ENCODE assay signal across 21 mouse cellular contexts in genomic region chr1:119335171-119335570, GRCm38 (mm10).
A peak's percentile ranks its signal among the peaks of the same experiment; 100 is the strongest.
DNase-seq lines count a peak whose midpoint lies in the region; ATAC-seq lines count a peak whose summit lies in the region.
"Had no signal": no experiment of that assay in that cellular context is flagged by ENCODE, and none has a peak within 500 bp of the region (broad histone marks: within the 10 kb centered on the region; RNA-seq: fewer than 3 reads in every experiment).

No protein-coding gene starts in this region.

- no peaks in the 10 kb centered on the region for H3K9me3 ChIP-seq in midbrain, embryonic 11.5 days (ENCODE audit: control insufficient read depth, low read length)
- H3K9me3 ChIP-seq in midbrain, embryonic 14.5 days (ENCODE audit: control insufficient read depth, low read length): no peaks in the 10 kb centered on the region
- H3K9me3 ChIP-seq in neural tube, embryonic 15.5 days (replicated peaks): no peaks in the 10 kb centered on the region
- H3K9me3 ChIP-seq: embryonic facial prominence, embryonic 10.5 days; embryonic facial prominence, embryonic 12.5 days; forebrain, embryonic 13.5 days; forebrain, embryonic 15.5 days had no signal

- no peaks in the 10 kb centered on the region for H3K36me3 ChIP-seq in midbrain, embryonic 11.5 days (ENCODE audit: control insufficient read depth, insufficient read depth, low read length)
- no peaks in the 10 kb centered on the region for H3K36me3 ChIP-seq in midbrain, embryonic 14.5 days (ENCODE audit: control insufficient read depth, insufficient read depth, low read length)
- no peaks in the 10 kb centered on the region for H3K36me3 ChIP-seq in neural tube, embryonic 15.5 days
- H3K36me3 ChIP-seq: embryonic facial prominence, embryonic 10.5 days; embryonic facial prominence, embryonic 12.5 days; forebrain, embryonic 15.5 days; G1E had no signal

- no peak overlapping the region for H3K9ac ChIP-seq in midbrain, embryonic 11.5 days (ENCODE audit: low read length)
- no peak overlapping the region for H3K9ac ChIP-seq in midbrain, embryonic 14.5 days (replicated peaks; ENCODE audit: low read length)
- H3K9ac ChIP-seq in neural tube, embryonic 15.5 days (replicated peaks): no peak overlapping the region
- H3K9ac ChIP-seq: embryonic facial prominence, embryonic 12.5 days; forebrain, embryonic 13.5 days; forebrain, embryonic 15.5 days; forebrain, postnatal 0 days had no signal

- no peaks in the 10 kb centered on the region for H3K4me1 ChIP-seq in midbrain, embryonic 11.5 days (ENCODE audit: control insufficient read depth, insufficient read depth, low read length)
- H3K4me1 ChIP-seq in midbrain, embryonic 14.5 days (ENCODE audit: control insufficient read depth, insufficient read depth, low read length): no peaks in the 10 kb centered on the region; the same call in 1 of the 2 replicates
- no peaks in the 10 kb centered on the region for H3K4me1 ChIP-seq in neural tube, embryonic 15.5 days
- H3K4me1 ChIP-seq: embryonic facial prominence, embryonic 10.5 days; embryonic facial prominence, embryonic 12.5 days; forebrain, embryonic 15.5 days had no signal

- no peak overlapping the region for H3K27ac ChIP-seq in midbrain, embryonic 11.5 days (ENCODE audit: low read depth, low read length)
- H3K27ac ChIP-seq in midbrain, embryonic 14.5 days (replicated peaks; ENCODE audit: low read depth, low read length): no peak overlapping the region
- H3K27ac ChIP-seq in neural tube, embryonic 15.5 days (replicated peaks): no peak overlapping the region
- H3K27ac ChIP-seq: embryonic facial prominence, embryonic 10.5 days; embryonic facial prominence, embryonic 12.5 days; forebrain, embryonic 13.5 days; forebrain, embryonic 15.5 days had no signal

- peak; percentile 53 for DNase-seq in midbrain, embryonic 11.5 days (ENCODE audit: low spot score, missing footprints)
- no peak for DNase-seq in midbrain, embryonic 14.5 days
- peak; percentile 33 for DNase-seq in R1 (ENCODE audit: low read depth, low spot score)
- DNase-seq in urinary bladder, postnatal 36 days (ENCODE audit: low spot score in 2 of 2): no peak
- DNase-seq: adrenal gland, adult 8-10 months; adrenal gland, postnatal 14 days; adrenal gland, postnatal 36 days; cerebellum, adult 11-12 months; cerebellum, adult 2 months; cerebellum, adult 9-10 months; cerebellum, postnatal 10 days; cerebellum, postnatal 25 days; forebrain, postnatal 0 days had no signal

- no peak overlapping the region for H3K4me3 ChIP-seq in midbrain, embryonic 11.5 days (ENCODE audit: low read depth, low read length)
- H3K4me3 ChIP-seq in midbrain, embryonic 14.5 days (replicated peaks; ENCODE audit: low read depth, low read length): no peak overlapping the region
- H3K4me3 ChIP-seq in neural tube, embryonic 15.5 days (replicated peaks): no peak overlapping the region
- H3K4me3 ChIP-seq: embryonic facial prominence, embryonic 10.5 days; embryonic facial prominence, embryonic 12.5 days; forebrain, embryonic 13.5 days; forebrain, embryonic 15.5 days had no signal

- ATAC-seq in midbrain, embryonic 11.5 days (ENCODE audit: low FRiP score): no peak
- no peak for ATAC-seq in midbrain, embryonic 14.5 days (ENCODE audit: low FRiP score, low TSS enrichment)
- ATAC-seq in neural tube, embryonic 15.5 days (ENCODE audit: low FRiP score): no peak
- ATAC-seq: activated CD4-positive, CD25-positive, alpha-beta regulatory T cell, adult 4 months; forebrain, embryonic 13.5 days; forebrain, embryonic 15.5 days; forebrain, postnatal 0 days; Patski had no signal

- H3K4me2 ChIP-seq in midbrain, embryonic 11.5 days: no peak overlapping the region
- H3K4me2 ChIP-seq in midbrain, embryonic 14.5 days (ENCODE audit: low read length): no peak overlapping the region
- H3K4me2 ChIP-seq in neural tube, embryonic 15.5 days: no peak overlapping the region
- H3K4me2 ChIP-seq: embryonic facial prominence, embryonic 12.5 days; forebrain, embryonic 13.5 days; forebrain, embryonic 15.5 days had no signal

- WGBS in midbrain, embryonic 11.5 days: 23% methylated on average over 13 of the region's 13 CpGs
- WGBS in midbrain, embryonic 14.5 days: 26% methylated on average over 13 of the region's 13 CpGs
- 30% methylated on average over 13 of the region's 13 CpGs for WGBS in neural tube, embryonic 15.5 days

- 0 out of 2 replicates have a peak, but pooled peaks cover 3% of the 10 kb centered on the region for H3K27me3 ChIP-seq in midbrain, embryonic 11.5 days (ENCODE audit: control insufficient read depth, insufficient read depth, low read length)
- no peaks in the 10 kb centered on the region for H3K27me3 ChIP-seq in midbrain, embryonic 14.5 days (ENCODE audit: control insufficient read depth, insufficient read depth, low read length)
- no peaks in the 10 kb centered on the region for H3K27me3 ChIP-seq in neural tube, embryonic 15.5 days (replicated peaks)
- H3K27me3 ChIP-seq: forebrain, embryonic 15.5 days; Patski had no signal

Comparison
In these comparisons a context has a peak if more than half of its experiments do, and no peak if none do; other contexts are left out.
1. DNase-seq: peak in midbrain, embryonic 11.5 days (single experiment) and R1 (single experiment); none in midbrain, embryonic 14.5 days (single experiment) and urinary bladder, postnatal 36 days (0 of 2).